ENCODE assay signal across 14 mouse cellular contexts in genomic region chr14:78089591-78089990, GRCm38 (mm10). TPM values are rescaled to one million over a fixed set of nuclear protein-coding genes. Genes with fewer than 3 reads are reported as not detected.
"Had no signal": no experiment of that assay in that cellular context is flagged by ENCODE, and none has a peak within 500 bp of the region (broad histone marks: within the 10 kb centered on the region; RNA-seq: fewer than 3 reads in every experiment).

No protein-coding gene starts in this region.

- H3K4me3 ChIP-seq: limb, embryonic 10.5 days; liver, embryonic 15.5 days; midbrain, embryonic 15.5 days; neural tube, embryonic 13.5 days had no signal

- H3K27ac ChIP-seq: kidney, postnatal 0 days; limb, embryonic 10.5 days; liver, embryonic 15.5 days; midbrain, embryonic 15.5 days; neural tube, embryonic 13.5 days had no signal

- DNase-seq: kidney, postnatal 36 days; lung, adult 2 months; lung, postnatal 36 days; retina, postnatal 1 day; right cerebral cortex, postnatal 4 days; spleen, adult 18-20 months; thymus, adult 18-20 months; thymus, postnatal 14 days had no signal

RNA-seq across cellular contexts. Expression of gene Fam216b, which starts 0.8 kb away (rescaled TPM):
- total RNA-seq: megakaryocyte progenitor cell, adult 5-6 weeks had no signal
